Comparison of ENCODE assay signal across 16 mouse cellular contexts in genomic region chr5:110763890-110764289, GRCm38 (mm10).
"Had no signal": no experiment of that assay in that cellular context is flagged by ENCODE, and none has a peak within 500 bp of the region (broad histone marks: within the 10 kb centered on the region; RNA-seq: fewer than 3 reads in every experiment).

No protein-coding gene starts in this region.

- H3K27ac ChIP-seq: neural tube, embryonic 13.5 days; neural tube, embryonic 15.5 days; stomach, embryonic 15.5 days; stomach, postnatal 0 days had no signal

- H3K9ac ChIP-seq: neural tube, embryonic 13.5 days; neural tube, embryonic 15.5 days; stomach, embryonic 15.5 days had no signal

- DNase-seq: retina, postnatal 1 day; right cerebral cortex, adult 18-20 months; right cerebral cortex, postnatal 14 days; right cerebral cortex, postnatal 25 days; right cerebral cortex, postnatal 4 days; spleen, adult 18-20 months; thymus, adult 18-20 months; thymus, adult 2 months; thymus, postnatal 14 days; thymus, postnatal 25 days; thymus, postnatal 36 days; thymus, postnatal 4 days had no signal

- H3K36me3 ChIP-seq: neural tube, embryonic 13.5 days; neural tube, embryonic 15.5 days; stomach, embryonic 15.5 days had no signal

- H3K9me3 ChIP-seq: neural tube, embryonic 13.5 days; neural tube, embryonic 15.5 days; stomach, embryonic 15.5 days had no signal

- H3K4me2 ChIP-seq: neural tube, embryonic 13.5 days; neural tube, embryonic 15.5 days; stomach, embryonic 15.5 days had no signal

- H3K4me3 ChIP-seq: neural tube, embryonic 13.5 days; neural tube, embryonic 15.5 days; stomach, embryonic 15.5 days had no signal

- H3K27me3 ChIP-seq: neural tube, embryonic 13.5 days; neural tube, embryonic 15.5 days; stomach, embryonic 15.5 days had no signal
